Mouse (Mus musculus): ENCODE data around the gene Olfr692.

DNA sequence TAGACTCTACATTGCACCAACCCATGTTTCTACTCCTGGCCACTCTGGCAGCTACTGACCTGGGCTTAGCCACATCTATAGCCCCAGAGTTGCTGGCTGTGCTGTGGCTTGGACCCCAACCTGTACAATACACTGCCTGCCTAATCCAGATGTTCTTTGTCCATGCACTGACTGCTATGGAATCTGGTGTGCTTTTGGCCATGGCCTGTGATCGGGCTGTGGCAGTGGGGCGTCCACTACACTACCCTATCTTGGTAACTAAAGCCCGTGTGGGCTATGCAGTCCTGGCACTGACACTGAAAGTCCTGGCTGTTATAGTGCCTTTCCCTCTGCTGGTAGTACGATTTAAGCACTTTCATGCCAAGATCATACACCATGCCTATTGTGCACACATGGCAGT, 491 bp downstream of the Olfr692 start:
- no peak for TF ChIP-seq CTCF (conservative IDR thresholded peaks at IDR 0.05; ENCODE audit: low read length)
- TF ChIP-seq POU5F1 (IDR thresholded peaks at IDR 0.05; ENCODE audit: borderline replicate concordance, low read length), result no peak

Measured in E14TG2a.4 (cell line).